Comparison of ENCODE assay signal across 9 mouse cellular contexts in genomic region chr10:68061249-68061615, GRCm38 (mm10).
DNase-seq lines count a peak whose midpoint lies in the region; ATAC-seq and TF ChIP-seq lines count a peak whose summit lies in the region.
"Had no signal": no experiment of that assay in that cellular context is flagged by ENCODE, and none has a peak within 500 bp of the region (broad histone marks: within the 10 kb centered on the region; RNA-seq: fewer than 3 reads in every experiment).

No protein-coding gene starts in this region.

- no peak overlapping the region for H3K4me3 ChIP-seq in forebrain, postnatal 0 days (ENCODE audit: low read depth, low read length)
- H3K4me3 ChIP-seq in forebrain, embryonic 11.5 days (ENCODE audit: low read depth, low read length) = no peak overlapping the region
- no peak overlapping the region for H3K4me3 ChIP-seq in lung, embryonic 15.5 days
- H3K4me3 ChIP-seq in limb, embryonic 14.5 days (replicated peaks; ENCODE audit: low read length) = no peak overlapping the region
- H3K4me3 ChIP-seq in stomach, embryonic 14.5 days (ENCODE audit: low read depth, low read length) = no peak overlapping the region

- WGBS in forebrain, postnatal 0 days = 30% methylated on average over 8 of the region's 8 CpGs
- 54% methylated on average over 8 of the region's 8 CpGs for WGBS in forebrain, embryonic 11.5 days
- WGBS in lung, embryonic 15.5 days = 40% methylated on average over 8 of the region's 8 CpGs
- WGBS in limb, embryonic 14.5 days = 41% methylated on average over 8 of the region's 8 CpGs
- 32% methylated on average over 8 of the region's 8 CpGs for WGBS in stomach, embryonic 14.5 days

- H3K4me1 ChIP-seq in forebrain, postnatal 0 days (ENCODE audit: insufficient read depth) = 0 out of 2 replicates have a peak, but pooled peaks cover 3% of the 10 kb centered on the region
- H3K4me1 ChIP-seq in forebrain, embryonic 11.5 days (replicated peaks; ENCODE audit: control insufficient read depth, insufficient read depth, low read length) = no peaks in the 10 kb centered on the region; the same call in 1 of the 2 replicates
- peaks cover 17% of the 10 kb centered on the region for H3K4me1 ChIP-seq in lung, embryonic 15.5 days
- no peaks in the 10 kb centered on the region for H3K4me1 ChIP-seq in limb, embryonic 14.5 days (ENCODE audit: control insufficient read depth, insufficient read depth, low read length)
- 0 out of 2 replicates have a peak, but pooled peaks cover 8% of the 10 kb centered on the region for H3K4me1 ChIP-seq in stomach, embryonic 14.5 days (ENCODE audit: control insufficient read depth, insufficient read depth, low read length)

- H3K27ac ChIP-seq in forebrain, postnatal 0 days (ENCODE audit: low read depth, low read length) = 0 out of 2 replicates have a peak overlapping the region, but pooled peaks have one; percentile 29
- no peak overlapping the region for H3K27ac ChIP-seq in forebrain, embryonic 11.5 days (ENCODE audit: low read depth, low read length)
- peak overlapping the region; percentile 86 for H3K27ac ChIP-seq in lung, embryonic 15.5 days
- 0 out of 2 replicates have a peak overlapping the region, but pooled peaks have one; percentile 26 for H3K27ac ChIP-seq in limb, embryonic 14.5 days (replicated peaks; ENCODE audit: low read depth, low read length)
- H3K27ac ChIP-seq in stomach, embryonic 14.5 days (ENCODE audit: low read length) = peak overlapping the region; percentile 78

- H3K9me3 ChIP-seq in forebrain, postnatal 0 days (ENCODE audit: low read length) = no peaks in the 10 kb centered on the region
- H3K9me3 ChIP-seq in forebrain, embryonic 11.5 days (ENCODE audit: control insufficient read depth, low read length) = no peaks in the 10 kb centered on the region
- no peaks in the 10 kb centered on the region for H3K9me3 ChIP-seq in lung, embryonic 15.5 days
- H3K9me3 ChIP-seq in limb, embryonic 14.5 days (ENCODE audit: control insufficient read depth, low read length) = no peaks in the 10 kb centered on the region
- no peaks in the 10 kb centered on the region; the same call in 1 of the 2 replicates for H3K9me3 ChIP-seq in stomach, embryonic 14.5 days (ENCODE audit: control insufficient read depth, low read depth, low read length)

- no peak for ATAC-seq in forebrain, postnatal 0 days
- ATAC-seq in forebrain, embryonic 11.5 days (replicated peaks; ENCODE audit: low FRiP score) = no peak
- ATAC-seq in lung, embryonic 15.5 days (ENCODE audit: borderline replicate concordance, extremely low read depth, low FRiP score, low TSS enrichment) = no peak
- no peak for ATAC-seq in limb, embryonic 14.5 days (ENCODE audit: low FRiP score, low read depth)
- ATAC-seq in stomach, embryonic 14.5 days (ENCODE audit: insufficient number of reproducible peaks, insufficient read depth, low FRiP score, low read depth) = 0 out of 2 replicates have a peak, but pooled peaks have one; percentile 4

- H3K9ac ChIP-seq in forebrain, postnatal 0 days = no peak overlapping the region
- H3K9ac ChIP-seq in forebrain, embryonic 11.5 days (ENCODE audit: low read length) = no peak overlapping the region
- H3K9ac ChIP-seq in lung, embryonic 15.5 days = 0 out of 2 replicates have a peak overlapping the region, but pooled peaks have one; percentile 32
- no peak overlapping the region for H3K9ac ChIP-seq in limb, embryonic 14.5 days (ENCODE audit: low read depth, low read length, severe bottlenecking)
- H3K9ac ChIP-seq in stomach, embryonic 14.5 days (replicated peaks; ENCODE audit: low read depth, low read length) = no peak overlapping the region

- H3K36me3 ChIP-seq in forebrain, postnatal 0 days (ENCODE audit: insufficient read depth) = no peaks in the 10 kb centered on the region
- no peaks in the 10 kb centered on the region for H3K36me3 ChIP-seq in forebrain, embryonic 11.5 days (ENCODE audit: control insufficient read depth, insufficient read depth, low read length)
- no peaks in the 10 kb centered on the region for H3K36me3 ChIP-seq in lung, embryonic 15.5 days
- H3K36me3 ChIP-seq in limb, embryonic 14.5 days (ENCODE audit: control insufficient read depth, insufficient read depth, low read length) = no peaks in the 10 kb centered on the region
- no peaks in the 10 kb centered on the region for H3K36me3 ChIP-seq in stomach, embryonic 14.5 days (ENCODE audit: control insufficient read depth, insufficient read depth, low read length)

- no peaks in the 10 kb centered on the region; the same call in 1 of the 2 replicates for H3K27me3 ChIP-seq in forebrain, postnatal 0 days (ENCODE audit: insufficient read depth, low read length)
- no peaks in the 10 kb centered on the region for H3K27me3 ChIP-seq in forebrain, embryonic 11.5 days (ENCODE audit: control insufficient read depth, insufficient read depth, low read length)
- no peaks in the 10 kb centered on the region for H3K27me3 ChIP-seq in lung, embryonic 15.5 days
- no peaks in the 10 kb centered on the region for H3K27me3 ChIP-seq in limb, embryonic 14.5 days (ENCODE audit: control insufficient read depth, insufficient read depth, low read length)
- H3K27me3 ChIP-seq in stomach, embryonic 14.5 days (ENCODE audit: control insufficient read depth, insufficient read depth, low read length) = no peaks in the 10 kb centered on the region

- H3K4me2 ChIP-seq in forebrain, postnatal 0 days (ENCODE audit: low read depth) = no peak overlapping the region
- H3K4me2 ChIP-seq in forebrain, embryonic 11.5 days (ENCODE audit: low read depth, low read length, severe bottlenecking) = no peak overlapping the region
- H3K4me2 ChIP-seq in lung, embryonic 15.5 days = peak overlapping the region; percentile 27
- H3K4me2 ChIP-seq in limb, embryonic 14.5 days (replicated peaks; ENCODE audit: low read depth, low read length, severe bottlenecking) = no peak overlapping the region
- H3K4me2 ChIP-seq in stomach, embryonic 14.5 days (replicated peaks; ENCODE audit: low read depth, low read length) = peak overlapping the region; percentile 24; the same call in 1 of the 2 replicates

- TF ChIP-seq POLR2A in limb, embryonic 14.5 days (IDR thresholded peaks at IDR 0.05; ENCODE audit: borderline replicate concordance, extremely low read depth, insufficient read depth, insufficient read length) = no peak

- DNase-seq in forebrain, postnatal 0 days = no peak
- DNase-seq in forebrain, embryonic 11.5 days (ENCODE audit: low spot score) = no peak
- no peak for DNase-seq in lung, postnatal 36 days
- DNase-seq in limb, embryonic 14.5 days (ENCODE audit: low spot score) = no peak
- DNase-seq in thymus, postnatal 4 days = no peak
- DNase-seq in right cerebral cortex, adult 2 months (ENCODE audit: low spot score in 2 of 2) = no peak
- DNase-seq: B cell, adult 2 months had no signal

- TF ChIP-seq CTCF in forebrain, postnatal 0 days (IDR thresholded peaks at IDR 0.05; ENCODE audit: low read depth) = no peak

Comparison
In these comparisons a context has a peak if more than half of its experiments do, and no peak if none do; other contexts are left out.
1. H3K4me2 ChIP-seq: peak in lung, embryonic 15.5 days (single experiment) and stomach, embryonic 14.5 days (single experiment); none in forebrain, postnatal 0 days (single experiment), forebrain, embryonic 11.5 days (single experiment) and limb, embryonic 14.5 days (single experiment).